ENCODE assay signal across 35 mouse cellular contexts in the genomic region with DNA sequence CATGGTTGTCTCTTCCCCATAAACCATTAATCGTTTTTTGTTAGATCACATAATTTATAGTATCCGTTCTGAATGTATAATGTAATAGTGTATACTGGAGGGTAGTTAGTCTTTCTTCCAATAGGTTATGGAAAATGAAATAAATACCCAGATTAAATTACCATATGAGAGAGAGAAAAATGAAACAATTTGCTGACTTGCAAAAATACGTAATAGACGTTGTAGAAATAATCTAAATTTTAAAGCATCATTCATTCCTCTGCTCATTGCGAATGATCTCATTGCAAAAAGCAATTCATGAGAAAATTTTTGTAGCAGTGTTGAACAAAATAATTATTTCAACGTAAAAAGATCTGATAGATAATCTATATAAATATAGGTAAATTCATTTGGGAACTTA.
"Had no signal": no experiment of that assay in that cellular context is flagged by ENCODE, and none has a peak within 500 bp of the region (broad histone marks: within the 10 kb centered on the region; RNA-seq: fewer than 3 reads in every experiment).

No protein-coding gene starts in this region.

- H3K36me3 ChIP-seq: heart, embryonic 10.5 days; heart, embryonic 12.5 days; heart, embryonic 13.5 days; heart, embryonic 15.5 days; hindbrain, embryonic 10.5 days; hindbrain, embryonic 12.5 days; hindbrain, embryonic 13.5 days; hindbrain, embryonic 15.5 days; intestine, embryonic 15.5 days; kidney, embryonic 15.5 days had no signal

- H3K27ac ChIP-seq: heart, embryonic 10.5 days; heart, embryonic 13.5 days; heart, embryonic 15.5 days; hindbrain, embryonic 10.5 days; hindbrain, embryonic 12.5 days; hindbrain, embryonic 13.5 days; hindbrain, embryonic 14.5 days; hindbrain, embryonic 15.5 days; hindbrain, postnatal 0 days; intestine, embryonic 15.5 days; kidney, embryonic 15.5 days; kidney, postnatal 0 days; layer of hippocampus, adult 2 months; left cerebral cortex, adult 2 months had no signal

- H3K9me3 ChIP-seq: heart, embryonic 10.5 days; heart, embryonic 13.5 days; heart, embryonic 15.5 days; hindbrain, embryonic 10.5 days; hindbrain, embryonic 12.5 days; hindbrain, embryonic 13.5 days; hindbrain, embryonic 15.5 days; intestine, embryonic 15.5 days; kidney, embryonic 15.5 days had no signal

- H3K27me3 ChIP-seq: heart, embryonic 12.5 days; heart, embryonic 13.5 days; heart, embryonic 15.5 days; hindbrain, embryonic 12.5 days; hindbrain, embryonic 13.5 days; hindbrain, embryonic 15.5 days; intestine, embryonic 15.5 days; kidney, embryonic 15.5 days had no signal

- H3K9ac ChIP-seq: heart, embryonic 12.5 days; heart, embryonic 13.5 days; heart, embryonic 15.5 days; hindbrain, embryonic 12.5 days; hindbrain, embryonic 13.5 days; hindbrain, embryonic 14.5 days; hindbrain, embryonic 15.5 days; intestine, embryonic 15.5 days; kidney, embryonic 15.5 days had no signal

- H3K4me3 ChIP-seq: heart, embryonic 10.5 days; heart, embryonic 12.5 days; heart, embryonic 13.5 days; heart, embryonic 15.5 days; hindbrain, embryonic 10.5 days; hindbrain, embryonic 12.5 days; hindbrain, embryonic 13.5 days; hindbrain, embryonic 15.5 days; intestine, embryonic 15.5 days; kidney, embryonic 15.5 days; layer of hippocampus, adult 2 months; left cerebral cortex, adult 2 months had no signal

- ATAC-seq: hindbrain, embryonic 16.5 days; hindbrain, postnatal 0 days; intestine, embryonic 15.5 days; intestine, embryonic 16.5 days; intestine, postnatal 0 days had no signal

- DNase-seq: heart, postnatal 10 days; heart, postnatal 14 days; heart, postnatal 36 days; heart, postnatal 4 days; kidney, adult 11 months; kidney, adult 18-20 months; kidney, adult 2 months; kidney, adult 8-10 months; kidney, adult 9 months; kidney, postnatal 10 days; kidney, postnatal 14 days; kidney, postnatal 25 days; kidney, postnatal 36 days; kidney, postnatal 4 days; layer of hippocampus, adult 9-11 months; layer of hippocampus, postnatal 36 days had no signal

- H3K4me1 ChIP-seq: heart, embryonic 10.5 days; heart, embryonic 12.5 days; hindbrain, embryonic 12.5 days; hindbrain, embryonic 13.5 days; intestine, embryonic 15.5 days; kidney, embryonic 15.5 days had no signal

- H3K4me2 ChIP-seq: heart, embryonic 11.5 days; heart, embryonic 12.5 days; heart, embryonic 13.5 days; heart, embryonic 15.5 days; hindbrain, embryonic 12.5 days; hindbrain, embryonic 13.5 days; hindbrain, embryonic 14.5 days; hindbrain, embryonic 15.5 days; intestine, embryonic 15.5 days; kidney, embryonic 15.5 days had no signal
